Mouse (Mus musculus): ENCODE results near the gene Bend7. TPM values are rescaled to one million over a fixed set of nuclear protein-coding genes. Genes with fewer than 3 reads are reported as not detected.

The Bend7 gene
- polyA plus RNA-seq, 1 experiment = 7.9 TPM

- Histone ChIP-seq H3K27me3 (replicated peaks; ENCODE audit: control insufficient read depth, insufficient read depth, low read length) (no peaks in the 10 kb centered on the region), H3K4me3 (ENCODE audit: insufficient read depth, low read depth, low read length) (no peak overlapping the region), H3K27ac (ENCODE audit: insufficient read depth, low read depth, low read length) (no peak overlapping the region), H3K36me3 (ENCODE audit: control insufficient read depth, insufficient read depth, low read length) (no peaks in the 10 kb centered on the region), H3K4me1 (ENCODE audit: control insufficient read depth, insufficient read depth, low read length) (peaks cover 9% of the 10 kb centered on the region; the same call in 1 of the 2 replicates)
- TF ChIP-seq POLR2A (IDR thresholded peaks at IDR 0.05; ENCODE audit: low read depth, low read length) (no peak), CTCF (conservative IDR thresholded peaks at IDR 0.05; ENCODE audit: insufficient read depth, insufficient read length, low read depth, low read length) (no peak)
- DNase-seq = peak; percentile 22
- WGBS = 66% methylated on average over 8 of the region's 8 CpGs
These were observed 5.5 kb downstream of the Bend7 start for GRCm38 (mm10) chr2:4723088-4723487.

- TF ChIP-seq POLR2A (IDR thresholded peaks at IDR 0.05; ENCODE audit: low read depth, low read length) = no peak
- no peak for TF ChIP-seq CTCF (conservative IDR thresholded peaks at IDR 0.05; ENCODE audit: insufficient read depth, insufficient read length, low read depth, low read length)
- WGBS = 94% methylated on average over 4 of the region's 4 CpGs
- Histone ChIP-seq H3K27ac (ENCODE audit: insufficient read depth, low read depth, low read length) (no peak overlapping the region), H3K4me1 (ENCODE audit: control insufficient read depth, insufficient read depth, low read length) (0 out of 2 replicates have a peak, but pooled peaks cover 4% of the 10 kb centered on the region), H3K4me3 (ENCODE audit: insufficient read depth, low read depth, low read length) (no peak overlapping the region), H3K36me3 (ENCODE audit: control insufficient read depth, insufficient read depth, low read length) (no peaks in the 10 kb centered on the region), H3K27me3 (replicated peaks; ENCODE audit: control insufficient read depth, insufficient read depth, low read length) (no peaks in the 10 kb centered on the region)
- no peak for DNase-seq
These were observed 12.5 kb downstream of the Bend7 start for GRCm38 (mm10) chr2:4730161-4730560.

GRCm38 (mm10) chr2:4733971-4734370 lies 16.3 kb downstream of the Bend7 start:
- H3K27me3 ChIP-seq (replicated peaks; ENCODE audit: control insufficient read depth, insufficient read depth, low read length) = no peaks in the 10 kb centered on the region
- TF ChIP-seq POLR2A (IDR thresholded peaks at IDR 0.05; ENCODE audit: low read depth, low read length) = no peak
- TF ChIP-seq CTCF (conservative IDR thresholded peaks at IDR 0.05; ENCODE audit: insufficient read depth, insufficient read length, low read depth, low read length) = no peak
- no peak for DNase-seq
- H3K36me3 ChIP-seq (ENCODE audit: control insufficient read depth, insufficient read depth, low read length) = no peaks in the 10 kb centered on the region
- WGBS = 52% methylated on average over 1 of the region's 1 CpGs
- H3K27ac ChIP-seq (ENCODE audit: insufficient read depth, low read depth, low read length) = no peak overlapping the region
- H3K4me3 ChIP-seq (ENCODE audit: insufficient read depth, low read depth, low read length) = no peak overlapping the region
- H3K4me1 ChIP-seq (ENCODE audit: control insufficient read depth, insufficient read depth, low read length) = no peaks in the 10 kb centered on the region

- Histone ChIP-seq H3K4me3 (ENCODE audit: insufficient read depth, low read depth, low read length) (no peak overlapping the region), H3K27me3 (replicated peaks; ENCODE audit: control insufficient read depth, insufficient read depth, low read length) (no peaks in the 10 kb centered on the region), H3K27ac (ENCODE audit: insufficient read depth, low read depth, low read length) (no peak overlapping the region), H3K36me3 (ENCODE audit: control insufficient read depth, insufficient read depth, low read length) (no peaks in the 10 kb centered on the region), H3K4me1 (ENCODE audit: control insufficient read depth, insufficient read depth, low read length) (no peaks in the 10 kb centered on the region)
- TF ChIP-seq POLR2A (IDR thresholded peaks at IDR 0.05; ENCODE audit: low read depth, low read length) (no peak), CTCF (conservative IDR thresholded peaks at IDR 0.05; ENCODE audit: insufficient read depth, insufficient read length, low read depth, low read length) (no peak)
- DNase-seq = no peak
- 68% methylated on average over 7 of the region's 7 CpGs for WGBS
These were observed 18.6 kb downstream of the Bend7 start for GRCm38 (mm10) chr2:4736095-4736797.

- Histone ChIP-seq H3K27ac (ENCODE audit: insufficient read depth, low read depth, low read length) (no peak overlapping the region), H3K4me3 (ENCODE audit: insufficient read depth, low read depth, low read length) (no peak overlapping the region), H3K27me3 (replicated peaks; ENCODE audit: control insufficient read depth, insufficient read depth, low read length) (no peaks in the 10 kb centered on the region), H3K4me1 (ENCODE audit: control insufficient read depth, insufficient read depth, low read length) (no peaks in the 10 kb centered on the region), H3K36me3 (ENCODE audit: control insufficient read depth, insufficient read depth, low read length) (no peaks in the 10 kb centered on the region)
- TF ChIP-seq CTCF (conservative IDR thresholded peaks at IDR 0.05; ENCODE audit: insufficient read depth, insufficient read length, low read depth, low read length) (no peak), POLR2A (IDR thresholded peaks at IDR 0.05; ENCODE audit: low read depth, low read length) (no peak)
- no peak for DNase-seq
- WGBS = 72% methylated on average over 4 of the region's 4 CpGs
These were observed 19.1 kb downstream of the Bend7 start for GRCm38 (mm10) chr2:4736798-4737155.

- no peak for TF ChIP-seq POLR2A (IDR thresholded peaks at IDR 0.05; ENCODE audit: low read depth, low read length)
- H3K27ac ChIP-seq (ENCODE audit: insufficient read depth, low read depth, low read length) = no peak overlapping the region
- DNase-seq = no peak
- H3K27me3 ChIP-seq (replicated peaks; ENCODE audit: control insufficient read depth, insufficient read depth, low read length) = no peaks in the 10 kb centered on the region
- H3K4me1 ChIP-seq (ENCODE audit: control insufficient read depth, insufficient read depth, low read length) = no peaks in the 10 kb centered on the region
- peaks cover 3% of the 10 kb centered on the region for H3K36me3 ChIP-seq (ENCODE audit: control insufficient read depth, insufficient read depth, low read length)
- WGBS = 86% methylated on average over 6 of the region's 6 CpGs
- no peak overlapping the region for H3K4me3 ChIP-seq (ENCODE audit: insufficient read depth, low read depth, low read length)
These were observed 34.3 kb downstream of the Bend7 start for GRCm38 (mm10) chr2:4751918-4752317.

GRCm38 (mm10) chr2:4755716-4756115 lies 38.1 kb downstream of the Bend7 start:
- Histone ChIP-seq H3K36me3 (ENCODE audit: control insufficient read depth, insufficient read depth, low read length) (peaks cover 3% of the 10 kb centered on the region), H3K4me3 (ENCODE audit: insufficient read depth, low read depth, low read length) (no peak overlapping the region), H3K4me1 (ENCODE audit: control insufficient read depth, insufficient read depth, low read length) (no peaks in the 10 kb centered on the region), H3K27ac (ENCODE audit: insufficient read depth, low read depth, low read length) (no peak overlapping the region), H3K27me3 (replicated peaks; ENCODE audit: control insufficient read depth, insufficient read depth, low read length) (no peaks in the 10 kb centered on the region)
- no peak for TF ChIP-seq POLR2A (IDR thresholded peaks at IDR 0.05; ENCODE audit: low read depth, low read length)
- TF ChIP-seq CTCF (conservative IDR thresholded peaks at IDR 0.05; ENCODE audit: insufficient read depth, insufficient read length, low read depth, low read length) = no peak
- no peak for DNase-seq
- WGBS = 55% methylated on average over 8 of the region's 8 CpGs
